Comparison of ENCODE assay signal across 8 mouse cellular contexts in the genomic region with DNA sequence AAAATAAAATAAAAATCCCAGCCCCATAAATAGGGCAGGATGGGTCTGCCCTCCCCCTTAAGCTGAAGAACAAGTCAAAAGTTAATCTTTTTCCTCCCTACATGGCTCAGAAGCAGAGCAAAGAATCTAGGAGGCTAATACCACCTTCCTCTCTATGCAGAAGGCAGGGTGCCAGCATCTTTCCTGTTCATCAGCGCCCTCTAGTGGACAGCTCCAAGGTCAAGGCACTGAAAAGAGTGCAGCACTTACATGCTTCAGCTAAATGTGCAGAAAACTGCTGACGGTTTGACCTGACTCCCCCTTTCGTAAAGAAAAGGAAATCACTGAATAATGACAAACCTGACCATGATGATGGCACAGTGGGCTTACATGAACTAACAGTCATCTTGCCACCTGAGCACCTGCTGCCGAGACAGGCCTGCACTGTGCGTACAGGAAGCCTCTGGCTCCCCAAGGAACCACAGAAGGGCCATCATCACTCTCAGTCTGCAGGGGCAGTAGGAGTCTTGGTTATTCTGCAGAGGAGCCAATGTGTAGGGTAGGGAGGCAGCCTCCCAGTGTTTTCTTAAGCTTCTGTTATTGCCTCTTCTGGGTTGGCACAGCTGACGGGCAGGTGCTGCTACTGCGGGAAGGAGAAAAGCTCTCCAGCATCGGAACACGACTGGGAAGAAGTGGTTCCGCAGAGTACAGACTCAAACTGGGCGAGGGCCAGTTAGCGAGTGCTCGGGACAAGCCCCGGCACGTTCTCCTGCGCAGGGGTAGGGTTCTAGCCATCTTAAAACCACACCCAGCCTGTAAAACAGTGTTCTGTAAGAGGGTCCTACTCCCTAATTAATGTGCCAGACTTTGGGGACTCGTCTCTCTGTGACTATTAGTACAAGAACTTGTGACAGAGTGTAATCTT.
DNase-seq lines count a peak whose midpoint lies in the region; ATAC-seq lines count a peak whose summit lies in the region.

No protein-coding gene starts in this region.

- no peaks in the 10 kb centered on the region for H3K27me3 ChIP-seq in hindbrain, embryonic 15.5 days

- DNase-seq in R1 (ENCODE audit: low read depth, low spot score), result peak; percentile 88
- peak; percentile 81 for DNase-seq in cerebellum, adult 9-10 months
- DNase-seq in frontal cortex, adult 2 months (ENCODE audit: extremely low spot score in 1 of 2, low spot score in 1 of 2), result peak; percentile 63 to 93
- DNase-seq in layer of hippocampus, postnatal 14 days (ENCODE audit: low spot score in 2 of 2), result peak; percentile 78 to 87
- peak; percentile 90 for DNase-seq in lung, postnatal 14 days
- DNase-seq in retina, embryonic 14.5 days (ENCODE audit: low spot score), result peak; percentile 90
- peak; percentile 71 to 77 for DNase-seq in thymus, postnatal 36 days

- no peak overlapping the region for H3K4me3 ChIP-seq in hindbrain, embryonic 15.5 days

- H3K9ac ChIP-seq in hindbrain, embryonic 15.5 days, result no peak overlapping the region

- ATAC-seq in hindbrain, embryonic 15.5 days (ENCODE audit: low FRiP score, low read depth), result peak; percentile 85

- peaks cover 25% of the 10 kb centered on the region for H3K36me3 ChIP-seq in hindbrain, embryonic 15.5 days

- peaks cover 9% of the 10 kb centered on the region; the same call in 1 of the 2 replicates for H3K4me1 ChIP-seq in hindbrain, embryonic 15.5 days (replicated peaks)

- H3K27ac ChIP-seq in hindbrain, embryonic 15.5 days (replicated peaks), result peak overlapping the region; percentile 70

- 74% methylated on average over 17 of the region's 17 CpGs for WGBS in hindbrain, embryonic 15.5 days

- no peak overlapping the region for H3K4me2 ChIP-seq in hindbrain, embryonic 15.5 days

- H3K9me3 ChIP-seq in hindbrain, embryonic 15.5 days, result no peaks in the 10 kb centered on the region
